Mouse (Mus musculus): Measurements from ENCODE around the gene Gsdme. TPM values are rescaled to one million over a fixed set of nuclear protein-coding genes. Genes with fewer than 3 reads are reported as not detected.

Gsdme gene
- total and polyA plus RNA-seq, 2 experiments from 2014 or later: 29.4 TPM; not detected in 1

DNA sequence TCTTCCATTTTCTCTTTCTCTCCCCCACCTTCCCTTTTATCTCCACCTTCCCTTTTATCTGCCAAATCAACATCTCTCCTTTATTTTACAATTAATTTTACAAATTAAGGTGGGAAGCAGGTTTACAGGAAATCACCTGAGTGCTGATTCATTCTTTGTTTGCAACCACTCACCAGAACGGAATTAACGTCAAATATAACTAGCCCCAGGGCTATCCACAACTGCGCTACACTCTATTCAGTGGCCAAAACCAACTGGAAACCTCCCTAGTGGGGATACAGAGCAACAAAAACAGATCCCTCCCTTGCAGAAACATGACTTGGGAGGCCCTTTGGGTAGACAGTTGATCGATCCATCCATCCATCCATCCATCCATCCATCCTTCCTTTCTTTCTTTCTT, 94.8 kb downstream of the Gsdme start:
- H3K9ac ChIP-seq (replicated peaks; ENCODE audit: low read depth, low read length): no peak overlapping the region
- no peaks in the 10 kb centered on the region for H3K27me3 ChIP-seq (ENCODE audit: control insufficient read depth, insufficient read depth, low read length)
- WGBS: 92% methylated on average over 4 of the region's 4 CpGs
- H3K4me1 ChIP-seq (ENCODE audit: control insufficient read depth, insufficient read depth): no peaks in the 10 kb centered on the region
- no peaks in the 10 kb centered on the region for H3K9me3 ChIP-seq (replicated peaks; ENCODE audit: control insufficient read depth, low read length)
- DNase-seq (ENCODE audit: low spot score) (no peak), ATAC-seq (ENCODE audit: insufficient read depth, low read depth) (no peak)
- no peak overlapping the region for H3K4me3 ChIP-seq (ENCODE audit: low read depth, low read length)
- H3K36me3 ChIP-seq (replicated peaks; ENCODE audit: control insufficient read depth, insufficient read depth, low read length): peaks cover 10% of the 10 kb centered on the region; the same call in 1 of the 2 replicates
- no peak overlapping the region for H3K27ac ChIP-seq (ENCODE audit: low read depth)
- no peak for TF ChIP-seq EP300 (IDR thresholded peaks at IDR 0.05; ENCODE audit: low read depth)
- no peak for TF ChIP-seq CTCF (IDR thresholded peaks at IDR 0.05; ENCODE audit: low read depth)
- H3K4me2 ChIP-seq (ENCODE audit: low read depth, low read length): no peak overlapping the region

- 74% methylated on average over 3 of the region's 3 CpGs for WGBS
- no peak overlapping the region for H3K27ac ChIP-seq (ENCODE audit: low read depth)
- H3K4me3 ChIP-seq (ENCODE audit: low read depth, low read length): no peak overlapping the region
- no peak for DNase-seq (ENCODE audit: low spot score)
- no peaks in the 10 kb centered on the region for H3K27me3 ChIP-seq (ENCODE audit: control insufficient read depth, insufficient read depth, low read length)
- H3K9ac ChIP-seq (replicated peaks; ENCODE audit: low read depth, low read length): no peak overlapping the region
- no peak overlapping the region for H3K4me2 ChIP-seq (ENCODE audit: low read depth, low read length)
- H3K4me1 ChIP-seq (ENCODE audit: control insufficient read depth, insufficient read depth): peaks cover 8% of the 10 kb centered on the region; the same call in 1 of the 2 replicates
- no peak for ATAC-seq (ENCODE audit: insufficient read depth, low read depth)
- H3K36me3 ChIP-seq (replicated peaks; ENCODE audit: control insufficient read depth, insufficient read depth, low read length): 0 out of 2 replicates have a peak, but pooled peaks cover 5% of the 10 kb centered on the region
- no peaks in the 10 kb centered on the region for H3K9me3 ChIP-seq (replicated peaks; ENCODE audit: control insufficient read depth, low read length)
- no peak for TF ChIP-seq EP300 (IDR thresholded peaks at IDR 0.05; ENCODE audit: low read depth)
- no peak for TF ChIP-seq CTCF (IDR thresholded peaks at IDR 0.05; ENCODE audit: low read depth)
Measured at GRCm38 (mm10) chr6:50163013-50163412, 100.6 kb downstream of the Gsdme start.

- 84% methylated on average over 6 of the region's 6 CpGs for WGBS
- Histone ChIP-seq H3K27ac (ENCODE audit: low read depth) (no peak overlapping the region), H3K27me3 (ENCODE audit: control insufficient read depth, insufficient read depth, low read length) (no peaks in the 10 kb centered on the region), H3K4me2 (ENCODE audit: low read depth, low read length) (no peak overlapping the region), H3K9ac (replicated peaks; ENCODE audit: low read depth, low read length) (no peak overlapping the region), H3K36me3 (replicated peaks; ENCODE audit: control insufficient read depth, insufficient read depth, low read length) (0 out of 2 replicates have a peak, but pooled peaks cover 5% of the 10 kb centered on the region), H3K4me1 (ENCODE audit: control insufficient read depth, insufficient read depth) (peaks cover 8% of the 10 kb centered on the region; the same call in 1 of the 2 replicates), H3K9me3 (replicated peaks; ENCODE audit: control insufficient read depth, low read length) (no peaks in the 10 kb centered on the region), H3K4me3 (ENCODE audit: low read depth, low read length) (no peak overlapping the region)
- DNase-seq (ENCODE audit: low spot score): no peak
- TF ChIP-seq CTCF (IDR thresholded peaks at IDR 0.05; ENCODE audit: low read depth): no peak
- no peak for TF ChIP-seq EP300 (IDR thresholded peaks at IDR 0.05; ENCODE audit: low read depth)
- no peak for ATAC-seq (ENCODE audit: insufficient read depth, low read depth)
Measured at GRCm38 (mm10) chr6:50159842-50160241, 103.8 kb downstream of the Gsdme start.

DNA sequence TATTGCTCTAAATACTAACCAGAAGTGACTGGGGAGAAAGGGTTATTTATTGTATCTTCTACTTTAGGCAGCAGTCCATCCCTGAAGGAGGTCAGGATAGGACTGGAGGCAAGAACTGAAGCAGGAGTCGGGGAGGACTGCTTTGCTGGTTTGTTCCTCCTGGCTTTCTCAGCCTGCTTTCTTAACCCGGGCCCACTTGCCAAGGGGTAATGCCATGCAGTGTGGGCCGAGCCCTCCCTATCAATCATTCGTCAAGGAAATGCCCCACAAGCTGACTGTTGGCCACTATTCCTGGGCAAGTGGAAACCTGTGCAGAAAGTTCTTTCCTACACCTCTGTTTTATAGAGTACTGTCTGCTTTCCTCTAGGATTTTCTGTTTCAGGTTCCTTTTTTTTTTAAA, 114.3 kb downstream of the Gsdme start:
- Histone ChIP-seq H3K4me2 (ENCODE audit: low read depth, low read length) (no peak overlapping the region), H3K4me1 (ENCODE audit: control insufficient read depth, insufficient read depth) (no peaks in the 10 kb centered on the region), H3K4me3 (ENCODE audit: low read depth, low read length) (no peak overlapping the region), H3K27me3 (ENCODE audit: control insufficient read depth, insufficient read depth, low read length) (no peaks in the 10 kb centered on the region), H3K9me3 (replicated peaks; ENCODE audit: control insufficient read depth, low read length) (no peaks in the 10 kb centered on the region), H3K27ac (ENCODE audit: low read depth) (no peak overlapping the region), H3K36me3 (replicated peaks; ENCODE audit: control insufficient read depth, insufficient read depth, low read length) (peaks cover 11% of the 10 kb centered on the region; the same call in 1 of the 2 replicates), H3K9ac (replicated peaks; ENCODE audit: low read depth, low read length) (no peak overlapping the region)
- 91% methylated on average over 4 of the region's 4 CpGs for WGBS
- DNase-seq (ENCODE audit: low spot score): no peak
- no peak for ATAC-seq (ENCODE audit: insufficient read depth, low read depth)
- TF ChIP-seq CTCF (IDR thresholded peaks at IDR 0.05; ENCODE audit: low read depth): no peak
- no peak for TF ChIP-seq EP300 (IDR thresholded peaks at IDR 0.05; ENCODE audit: low read depth)

- no peak for DNase-seq (ENCODE audit: low spot score)
- ATAC-seq (ENCODE audit: insufficient read depth, low read depth): no peak
Measured at GRCm38 (mm10) chr6:50146158-50146557, 117.5 kb downstream of the Gsdme start.

GRCm38 (mm10) chr6:50139526-50139925, 124.1 kb downstream of the Gsdme start:
- 71% methylated on average over 3 of the region's 3 CpGs for WGBS
- ATAC-seq (ENCODE audit: insufficient read depth, low read depth): no peak
- Histone ChIP-seq H3K36me3 (replicated peaks; ENCODE audit: control insufficient read depth, insufficient read depth, low read length) (no peaks in the 10 kb centered on the region), H3K9me3 (replicated peaks; ENCODE audit: control insufficient read depth, low read length) (no peaks in the 10 kb centered on the region), H3K4me1 (ENCODE audit: control insufficient read depth, insufficient read depth) (no peaks in the 10 kb centered on the region), H3K4me3 (ENCODE audit: low read depth, low read length) (no peak overlapping the region), H3K9ac (replicated peaks; ENCODE audit: low read depth, low read length) (no peak overlapping the region), H3K27me3 (ENCODE audit: control insufficient read depth, insufficient read depth, low read length) (no peaks in the 10 kb centered on the region), H3K4me2 (ENCODE audit: low read depth, low read length) (no peak overlapping the region), H3K27ac (ENCODE audit: low read depth) (no peak overlapping the region)
- DNase-seq (ENCODE audit: low spot score): no peak
- TF ChIP-seq CTCF (IDR thresholded peaks at IDR 0.05; ENCODE audit: low read depth) (no peak), EP300 (IDR thresholded peaks at IDR 0.05; ENCODE audit: low read depth) (no peak)

More at GRCm38 (mm10) chr6:50146158-50146557, 117.5 kb downstream of the Gsdme start:
- H3K36me3 ChIP-seq (replicated peaks; ENCODE audit: control insufficient read depth, insufficient read depth, low read length): peaks cover 11% of the 10 kb centered on the region; the same call in 1 of the 2 replicates
- H3K4me1 ChIP-seq (ENCODE audit: control insufficient read depth, insufficient read depth): no peaks in the 10 kb centered on the region
- no peak for TF ChIP-seq CTCF (IDR thresholded peaks at IDR 0.05; ENCODE audit: low read depth)
- TF ChIP-seq EP300 (IDR thresholded peaks at IDR 0.05; ENCODE audit: low read depth): no peak
- H3K4me2 ChIP-seq (ENCODE audit: low read depth, low read length): no peak overlapping the region
- no peaks in the 10 kb centered on the region for H3K9me3 ChIP-seq (replicated peaks; ENCODE audit: control insufficient read depth, low read length)
- no peak overlapping the region for H3K4me3 ChIP-seq (ENCODE audit: low read depth, low read length)
- H3K27ac ChIP-seq (ENCODE audit: low read depth): no peak overlapping the region
- H3K27me3 ChIP-seq (ENCODE audit: control insufficient read depth, insufficient read depth, low read length): no peaks in the 10 kb centered on the region
- no peak overlapping the region for H3K9ac ChIP-seq (replicated peaks; ENCODE audit: low read depth, low read length)

Other genes starting within 250 kb of the Gsdme start
- gene Mpp6, start 153.6 kb downstream of the Gsdme start, total RNA-seq (2014; rRNA removed; ENCODE audit: low replicate concordance): 46.5 and 86.9 TPM in 2 replicates
- gene Mpp6, start 153.6 kb downstream of the Gsdme start, polyA plus RNA-seq (2015; fragmentation: Nextera tagmentation; extraction: Ambion mirVana): 52.8 and 56.5 TPM in 2 replicates
- gene Osbpl3, start 192.3 kb upstream of the Gsdme start, total RNA-seq (2014; rRNA removed; ENCODE audit: low replicate concordance): 20.9 and 25.9 TPM in 2 replicates
- 13.3 and 13.9 TPM in 2 replicates for gene Osbpl3, start 192.3 kb upstream of the Gsdme start, polyA plus RNA-seq (2015; fragmentation: Nextera tagmentation; extraction: Ambion mirVana)